Mouse (Mus musculus): ENCODE measurements around the gene Gm4756.

GRCm38 (mm10) chr12:72621441-72621840 lies 28.0 kb downstream of the Gm4756 start:
- TF ChIP-seq POLR2A (IDR thresholded peaks at IDR 0.05; ENCODE audit: borderline replicate concordance, extremely low read depth, insufficient read depth, insufficient read length, poor library complexity, severe bottlenecking) (no peak), CTCF (IDR thresholded peaks at IDR 0.05; ENCODE audit: borderline replicate concordance, extremely low read depth, insufficient read depth, insufficient read length) (no peak)

Data from brain, embryonic 14.5 days (tissue).